Mouse (Mus musculus): ENCODE results near the gene Psip1.

- TF ChIP-seq POLR2A (IDR thresholded peaks at IDR 0.05; ENCODE audit: insufficient read length, low read depth) (no peak), USF1 (IDR thresholded peaks at IDR 0.05; ENCODE audit: low read depth) (no peak), TCF12 (IDR thresholded peaks at IDR 0.05; ENCODE audit: insufficient read depth, poor library complexity, severe bottlenecking) (no peak), MYOG (IDR thresholded peaks at IDR 0.05; ENCODE audit: control insufficient read depth in 1 of 3, insufficient read depth in 1 of 3, insufficient read length in 2 of 3, low read depth in 2 of 3) (no peak)
These were observed 14.8 kb upstream of the Psip1 start for GRCm38 (mm10) chr4:83501037-83501430.

Measured in myocyte (in vitro differentiated cells).